In genomic region chr4:119637176-119637845, GRCm38 (mm10) we compare ENCODE assay signal across 13 mouse cellular contexts. TPM values are rescaled to one million over a fixed set of nuclear protein-coding genes. Genes with fewer than 3 reads are reported as not detected.
A peak's percentile ranks its signal among the peaks of the same experiment; 100 is the strongest.
DNase-seq lines count a peak whose midpoint lies in the region; ATAC-seq and TF ChIP-seq lines count a peak whose summit lies in the region.
"Had no signal": no experiment of that assay in that cellular context is flagged by ENCODE, and none has a peak within 500 bp of the region (broad histone marks: within the 10 kb centered on the region; RNA-seq: fewer than 3 reads in every experiment).

Guca2a (plus strand) TSS chr4:119637704.

- no peaks in the 10 kb centered on the region for H3K36me3 ChIP-seq in kidney, adult 2 months (ENCODE audit: control insufficient read depth, insufficient read depth, low read length)
- H3K36me3 ChIP-seq in forebrain, embryonic 11.5 days (ENCODE audit: control insufficient read depth, insufficient read depth, low read length): no peaks in the 10 kb centered on the region

- no peaks in the 10 kb centered on the region for H3K27me3 ChIP-seq in kidney, adult 2 months (replicated peaks; ENCODE audit: control insufficient read depth, insufficient read depth, low read length)
- no peaks in the 10 kb centered on the region for H3K27me3 ChIP-seq in forebrain, embryonic 11.5 days (ENCODE audit: control insufficient read depth, insufficient read depth, low read length)

- no peaks in the 10 kb centered on the region for H3K4me1 ChIP-seq in kidney, adult 2 months (ENCODE audit: control insufficient read depth, insufficient read depth, low read length)
- H3K4me1 ChIP-seq in forebrain, embryonic 11.5 days (replicated peaks; ENCODE audit: control insufficient read depth, insufficient read depth, low read length): no peaks in the 10 kb centered on the region; the same call in 1 of the 2 replicates

- no peaks in the 10 kb centered on the region for H3K9me3 ChIP-seq in forebrain, embryonic 11.5 days (ENCODE audit: control insufficient read depth, low read length)

- no peak for TF ChIP-seq POLR2A in kidney, adult 2 months (IDR thresholded peaks at IDR 0.05; ENCODE audit: low read depth, low read length)

- WGBS in kidney, adult 2 months: 62% methylated on average over 4 of the region's 4 CpGs
- 81% methylated on average over 4 of the region's 4 CpGs for WGBS in forebrain, embryonic 11.5 days

- no peak within 1 kb of the TSS for H3K9ac ChIP-seq in forebrain, embryonic 11.5 days (ENCODE audit: low read length)
- H3K9ac ChIP-seq: liver, embryonic 14.5 days had no signal

- TF ChIP-seq CTCF in kidney, adult 2 months (conservative IDR thresholded peaks at IDR 0.05; ENCODE audit: insufficient read depth, insufficient read length, low read depth, low read length): no peak

- no peak within 1 kb of the TSS for H3K27ac ChIP-seq in kidney, adult 2 months (ENCODE audit: insufficient read depth, low read depth, low read length)
- H3K27ac ChIP-seq in forebrain, embryonic 11.5 days (ENCODE audit: low read depth, low read length): no peak within 1 kb of the TSS
- H3K27ac ChIP-seq: liver, embryonic 14.5 days had no signal

- no peak within 1 kb of the TSS for H3K4me3 ChIP-seq in kidney, adult 2 months (ENCODE audit: insufficient read depth, low read depth, low read length)
- no peak within 1 kb of the TSS for H3K4me3 ChIP-seq in forebrain, embryonic 11.5 days (ENCODE audit: low read depth, low read length)

- DNase-seq in kidney, adult 2 months: peak; percentile 15
- no peak for DNase-seq in kidney, postnatal 4 days
- DNase-seq in 3T3-L1 (ENCODE audit: low read depth, low spot score) (peak; percentile 45), NIH3T3 (ENCODE audit: low read depth) (peak; percentile 17)
- DNase-seq in kidney, postnatal 14 days: peak; percentile 19
- no peak for DNase-seq in gastrocnemius, postnatal 25 days
- no peak for DNase-seq in forebrain, embryonic 11.5 days (ENCODE audit: low spot score)
- DNase-seq in spleen, postnatal 14 days (ENCODE audit: low spot score in 2 of 2): no peak
- DNase-seq: cerebellum, adult 8-10 months; heart, postnatal 36 days had no signal

- ATAC-seq in forebrain, embryonic 11.5 days (replicated peaks; ENCODE audit: low FRiP score): no peak

- no peak within 1 kb of the TSS for H3K4me2 ChIP-seq in forebrain, embryonic 11.5 days (ENCODE audit: low read depth, low read length, severe bottlenecking)

RNA-seq across cellular contexts. Expression of gene Guca2a, which starts in this region (rescaled TPM):
- 13.1 and 14.8 TPM in 2 replicates for polyA plus RNA-seq in kidney, adult 2 months (2012; rRNA removed)
- not detected for total RNA-seq in gastrocnemius, postnatal 25 days (2021)
- not detected in 2 replicates for polyA plus RNA-seq in forebrain, embryonic 11.5 days (2014; fragmentation: Nextera tagmentation; extraction: Ambion mirVana)
- total RNA-seq: adrenal gland, adult 18-20 months; heart, postnatal 36 days had no signal
- polyA plus RNA-seq: embryonic facial prominence, embryonic 14.5 days; liver, embryonic 14.5 days had no signal

Comparison
In these comparisons a context has a peak if more than half of its experiments do, and no peak if none do; other contexts are left out.
1. RNA of gene Guca2a (polyA plus RNA-seq): 13.1 to 14.8 TPM in kidney, adult 2 months; not detected in forebrain, embryonic 11.5 days; every median in the first group is over 10 times any median in the second.
2. DNase-seq: peak in kidney, adult 2 months (single experiment), 3T3-L1 (single experiment), NIH3T3 (single experiment) and kidney, postnatal 14 days (single experiment); none in kidney, postnatal 4 days (0 of 2), gastrocnemius, postnatal 25 days (single experiment), forebrain, embryonic 11.5 days (single experiment) and spleen, postnatal 14 days (0 of 2).